In genomic region chr10:87686785-87687184, GRCm38 (mm10) we compare ENCODE assay signal across 20 mouse cellular contexts.
DNase-seq lines count a peak whose midpoint lies in the region; TF ChIP-seq lines count a peak whose summit lies in the region.
"Had no signal": no experiment of that assay in that cellular context is flagged by ENCODE, and none has a peak within 500 bp of the region (broad histone marks: within the 10 kb centered on the region; RNA-seq: fewer than 3 reads in every experiment).

No protein-coding gene starts in this region.

- no peak overlapping the region for H3K4me2 ChIP-seq in CH12.LX (ENCODE audit: insufficient read depth, low read depth, poor library complexity, severe bottlenecking)
- H3K4me2 ChIP-seq: embryonic facial prominence, embryonic 12.5 days; forebrain, embryonic 13.5 days; forebrain, embryonic 15.5 days had no signal

- H3K27ac ChIP-seq in CH12.LX (ENCODE audit: insufficient read depth, low read depth) (no peak overlapping the region), ES-E14 (ENCODE audit: insufficient read depth, low read depth, low read length, poor library complexity, severe bottlenecking) (peak overlapping the region; percentile 28; the same call in 1 of the 2 replicates)
- H3K27ac ChIP-seq: embryonic facial prominence, embryonic 10.5 days; embryonic facial prominence, embryonic 12.5 days; forebrain, embryonic 13.5 days; forebrain, embryonic 15.5 days had no signal

- no peaks in the 10 kb centered on the region for H3K36me3 ChIP-seq in CH12.LX (replicated peaks in 1 of 2; ENCODE audit: control insufficient read depth in 1 of 2, insufficient read depth in 1 of 2, low read length in 1 of 2)
- H3K36me3 ChIP-seq in ES-E14 (ENCODE audit: control insufficient read depth, insufficient read depth, low read length, poor library complexity, severe bottlenecking), result no peaks in the 10 kb centered on the region
- H3K36me3 ChIP-seq: embryonic facial prominence, embryonic 10.5 days; embryonic facial prominence, embryonic 12.5 days; forebrain, embryonic 15.5 days; G1E had no signal

- TF ChIP-seq EP300 in CH12.LX (IDR thresholded peaks at IDR 0.05; ENCODE audit: low read length), result no peak

- no peaks in the 10 kb centered on the region for H3K27me3 ChIP-seq in CH12.LX (replicated peaks)
- H3K27me3 ChIP-seq: embryonic facial prominence, embryonic 12.5 days; forebrain, embryonic 13.5 days; forebrain, embryonic 15.5 days; Patski had no signal

- no peak for TF ChIP-seq POLR2A in CH12.LX (IDR thresholded peaks at IDR 0.05; ENCODE audit: low read depth, low read length)

- TF ChIP-seq RAD21 in CH12.LX (IDR thresholded peaks at IDR 0.05; ENCODE audit: low read depth, low read length), result no peak

- no peaks in the 10 kb centered on the region for H3K79me2 ChIP-seq in CH12.LX (replicated peaks; ENCODE audit: control insufficient read depth, extremely low read depth, insufficient read depth, poor library complexity, severe bottlenecking)

- H3K4me3 ChIP-seq in CH12.LX (replicated peaks in 1 of 3; ENCODE audit: low read depth in 2 of 3, low read length in 2 of 3, poor library complexity in 1 of 3) (no peak overlapping the region), ES-E14 (ENCODE audit: insufficient read depth in 1 of 2, low read depth in 1 of 2, low read length in 2 of 2, poor library complexity in 1 of 2, severe bottlenecking in 1 of 2) (no peak overlapping the region)
- H3K4me3 ChIP-seq: embryonic facial prominence, embryonic 10.5 days; embryonic facial prominence, embryonic 12.5 days; forebrain, embryonic 13.5 days; forebrain, embryonic 15.5 days had no signal

- no peak for DNase-seq in CH12.LX (ENCODE audit: extremely low read depth)
- DNase-seq in ES-E14 (ENCODE audit: low read depth, low spot score), result peak; percentile 37
- DNase-seq in ZHBTc4 (ENCODE audit: low read depth, low spot score), result peak; percentile 53
- no peak for DNase-seq in heart, adult 8-10 months (ENCODE audit: low spot score)
- no peak for DNase-seq in gastrocnemius, adult 8-10 months (ENCODE audit: low spot score in 2 of 2)
- DNase-seq: adrenal gland, adult 8-10 months; adrenal gland, postnatal 14 days; adrenal gland, postnatal 36 days; cerebellum, adult 11-12 months; cerebellum, adult 2 months; cerebellum, adult 9-10 months; cerebellum, postnatal 10 days; cerebellum, postnatal 25 days; forebrain, postnatal 0 days had no signal

- no peak for TF ChIP-seq CTCF in CH12.LX (conservative IDR thresholded peaks at IDR 0.05 in 1 of 2, IDR thresholded peaks at IDR 0.05 in 1 of 2; ENCODE audit: low read depth in 2 of 2, low read length in 2 of 2)

- no peak overlapping the region for H3K9ac ChIP-seq in CH12.LX (ENCODE audit: insufficient read depth, low read depth)
- no peak overlapping the region for H3K9ac ChIP-seq in ES-E14 (ENCODE audit: insufficient read depth, low read depth, low read length, poor library complexity, severe bottlenecking)
- H3K9ac ChIP-seq: embryonic facial prominence, embryonic 12.5 days; forebrain, embryonic 13.5 days; forebrain, embryonic 15.5 days; forebrain, postnatal 0 days had no signal

- in situ Hi-C loops in CH12.LX (cut with MboI; ENCODE audit: low pct_ligation_motif_present, low pct_unique_long_range_greater_than_20kb, low sequenced_read_pairs), result loop anchor here (25.0 kb wide), 1 partner anchor 276 kb away; no protein-coding TSS in a partner anchor
- in situ Hi-C loops in ES-E14 (cut with MboI; ENCODE audit: low sequenced_read_pairs in 2 of 2, unreplicated experiment in 2 of 2), result no loop called here

- peaks cover 0 to 20% of the 10 kb centered on the region in 2 experiments; a peak in 2 of 4 replicates for H3K4me1 ChIP-seq in CH12.LX (ENCODE audit: control insufficient read depth in 1 of 2, insufficient read depth in 2 of 2)
- H3K4me1 ChIP-seq in ES-E14 (ENCODE audit: control insufficient read depth in 2 of 2, insufficient read depth in 2 of 2, low read length in 2 of 2, poor library complexity in 1 of 2), result peaks cover 2 to 3% of the 10 kb centered on the region in 2 experiments; a peak in 1 of 4 replicates
- H3K4me1 ChIP-seq: embryonic facial prominence, embryonic 10.5 days; embryonic facial prominence, embryonic 12.5 days; forebrain, embryonic 13.5 days; forebrain, embryonic 15.5 days had no signal

- dilution Hi-C loops in CH12.LX (cut with MboI; ENCODE audit: extremely low pct_ligation_motif_present, extremely low pct_unique_long_range_greater_than_20kb, low sequenced_read_pairs), result no loop called here

- no peaks in the 10 kb centered on the region for H3K9me3 ChIP-seq in CH12.LX (replicated peaks; ENCODE audit: low read length)
- H3K9me3 ChIP-seq in ES-E14 (ENCODE audit: control insufficient read depth, insufficient read depth, low read depth, low read length), result no peaks in the 10 kb centered on the region
- H3K9me3 ChIP-seq: embryonic facial prominence, embryonic 10.5 days; embryonic facial prominence, embryonic 12.5 days; forebrain, embryonic 13.5 days; forebrain, embryonic 15.5 days had no signal

TF ChIP-seq in CH12.LX, 34 proteins besides CTCF, POLR2A, EP300 and RAD21:
- TF ChIP-seq GABPA (IDR thresholded peaks at IDR 0.05; ENCODE audit: insufficient replicate concordance, low read depth, low read length) (no peak), ZNF384 (IDR thresholded peaks at IDR 0.05; ENCODE audit: low read depth, low read length) (peak; percentile 60)

TF ChIP-seq in ES-E14, 5 proteins besides CTCF, POLR2A, EP300 and RAD21:
- TF ChIP-seq ZC3H11A (IDR thresholded peaks at IDR 0.05; ENCODE audit: borderline replicate concordance, low read depth, low read length), result no peak
- peak; percentile 96 for TF ChIP-seq ZNF384 (IDR thresholded peaks at IDR 0.05; ENCODE audit: low read depth, low read length)

Comparison
In these comparisons a context has a peak if more than half of its experiments do, and no peak if none do; other contexts are left out.
1. DNase-seq: peak in ES-E14 (single experiment) and ZHBTc4 (single experiment); none in CH12.LX (single experiment), heart, adult 8-10 months (single experiment) and gastrocnemius, adult 8-10 months (0 of 2).